Mouse (Mus musculus) frontal cortex, adult (tissue): ENCODE data around the gene Gm43552.
"Not testable (repeated sequence)": the region's sequence is repeated elsewhere in the genome, so short reads cannot be mapped to it uniquely, and the experiment has no call there.

Experiments
- ATAC-seq: cut with Nextera tagmentation; 2 replicates; pipeline ENCODE4 v1.9.2; 2017; ENCODE audit warnings: mild to moderate bottlenecking, moderate library complexity, mixed read lengths; ENCODE audit not compliant: low TSS enrichment

The Gm43552 gene

GRCm38 (mm10) chr5:65492716-65493531, at the start of gene Gm43552:
Gene Gm43552, minus strand, starts transcription at chr5:65492833.
- ATAC-seq = peak; percentile 88

- peak; percentile 69 for ATAC-seq
Measured at GRCm38 (mm10) chr5:65541889-65542288, 49.3 kb upstream of the Gm43552 start.

- no peak for ATAC-seq
Measured at GRCm38 (mm10) chr5:65539786-65540185, 47.2 kb upstream of the Gm43552 start.

DNA sequence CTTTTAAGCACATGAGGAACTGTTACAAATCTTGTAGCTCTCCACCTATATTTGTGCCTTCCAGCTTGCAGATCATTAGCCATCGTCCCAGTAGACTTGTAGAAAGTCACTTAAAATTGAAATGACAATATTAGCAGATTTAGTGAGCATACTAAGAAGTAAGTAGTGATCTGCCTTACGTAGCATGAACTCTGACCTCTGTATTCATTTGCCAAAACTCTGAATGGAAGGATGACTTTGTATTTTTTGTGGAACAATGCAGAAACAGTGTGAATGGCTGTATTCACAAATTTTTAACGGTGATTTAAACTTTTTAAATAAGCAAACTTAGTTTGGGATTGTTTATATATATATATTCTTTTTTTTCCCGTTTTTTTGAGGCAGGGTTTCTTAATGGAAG, 46.2 kb upstream of the Gm43552 start:
- ATAC-seq = no peak

DNA sequence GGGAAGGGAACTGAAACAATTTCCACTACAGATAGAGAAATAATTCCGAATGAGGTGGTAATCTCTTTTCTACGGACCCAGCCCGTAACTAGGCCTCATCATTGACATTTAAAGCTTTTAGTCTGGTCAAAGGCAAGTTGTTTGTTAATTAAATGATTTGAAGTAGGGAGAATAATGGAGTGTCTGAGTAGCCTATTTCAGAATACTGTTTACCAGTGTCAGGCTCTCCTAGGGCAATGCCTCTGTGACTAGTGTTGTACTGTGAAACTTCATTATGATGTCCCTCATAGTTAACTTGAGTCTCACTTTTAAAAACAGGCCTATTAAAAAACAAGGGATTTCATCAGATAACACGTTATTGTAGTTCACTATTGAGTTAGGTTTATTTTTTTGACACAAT, 45.5 kb upstream of the Gm43552 start:
- no peak for ATAC-seq

DNA sequence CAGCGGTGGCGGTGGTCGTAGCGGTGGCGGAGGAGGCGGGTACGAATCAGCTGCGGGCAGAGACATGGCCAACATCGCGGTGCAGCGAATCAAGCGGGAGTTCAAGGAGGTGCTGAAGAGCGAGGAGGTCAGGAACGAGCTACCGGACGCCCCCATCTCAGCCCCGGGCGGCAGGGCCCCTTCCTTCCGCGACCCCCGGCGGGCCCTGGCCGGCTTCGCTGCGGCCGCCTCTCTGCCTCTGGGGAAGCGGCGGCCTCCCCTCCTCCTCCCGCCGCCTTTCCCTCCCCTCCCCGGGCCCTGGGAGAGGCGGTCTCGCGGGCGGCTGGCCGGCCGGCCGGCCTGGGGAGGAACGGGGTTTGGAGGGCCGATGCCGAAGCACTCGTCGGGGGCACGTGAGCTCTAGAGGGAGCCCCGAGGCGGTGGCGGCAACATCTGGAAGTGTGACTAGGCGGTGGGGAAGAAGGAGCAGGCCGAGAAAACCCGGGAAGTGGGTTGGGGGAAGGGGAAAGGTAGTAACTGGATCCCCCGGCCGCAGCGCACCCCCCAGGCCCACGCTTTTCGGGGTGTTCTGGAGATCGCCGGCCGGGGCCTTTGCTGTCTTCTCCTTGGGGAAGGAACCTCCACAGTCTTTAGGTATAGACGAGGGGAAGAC, 44.9 kb upstream of the Gm43552 start:
- ATAC-seq = peak; percentile 65

DNA sequence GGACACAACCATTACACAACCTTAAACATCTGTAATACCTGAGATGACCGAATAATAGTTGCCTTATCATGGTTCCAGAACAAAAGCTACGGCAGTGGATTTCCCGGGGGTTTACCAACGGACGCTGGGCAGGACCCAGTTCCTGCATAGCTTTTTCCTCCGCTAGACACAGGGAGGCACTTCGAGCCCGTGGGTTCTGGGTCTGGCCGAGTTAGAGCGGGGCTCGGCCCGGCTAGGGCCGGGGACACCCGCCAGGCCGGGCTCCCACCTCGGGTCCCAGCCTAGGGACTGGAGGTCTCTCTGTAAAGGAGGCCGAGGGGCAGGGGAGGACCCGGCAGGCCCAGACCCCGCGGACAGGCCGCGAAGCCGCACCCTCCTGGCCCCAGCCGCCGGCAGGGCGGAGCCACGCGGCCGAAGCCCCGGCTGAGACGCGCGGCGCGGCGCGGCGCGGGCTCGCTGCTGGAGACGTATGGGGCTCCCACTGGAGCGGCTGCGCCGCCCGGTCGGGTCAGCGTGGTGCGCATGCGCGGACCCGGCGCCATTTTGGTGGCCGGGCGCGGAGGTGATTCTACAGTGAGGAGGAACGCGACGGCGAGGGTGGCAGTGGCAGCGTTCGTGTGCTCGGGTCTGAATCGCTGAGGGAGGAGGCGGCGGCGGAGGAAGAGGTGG, 44.3 kb upstream of the Gm43552 start, which contains the start of the genes Smim14 and Ube2k:
TSS of gene Smim14 (minus strand) at position 434 of the 669 bp plus-strand sequence.
TSS of gene Ube2k (plus strand) at position 483 of the 669 bp plus-strand sequence.
- ATAC-seq = peak; percentile 89

DNA sequence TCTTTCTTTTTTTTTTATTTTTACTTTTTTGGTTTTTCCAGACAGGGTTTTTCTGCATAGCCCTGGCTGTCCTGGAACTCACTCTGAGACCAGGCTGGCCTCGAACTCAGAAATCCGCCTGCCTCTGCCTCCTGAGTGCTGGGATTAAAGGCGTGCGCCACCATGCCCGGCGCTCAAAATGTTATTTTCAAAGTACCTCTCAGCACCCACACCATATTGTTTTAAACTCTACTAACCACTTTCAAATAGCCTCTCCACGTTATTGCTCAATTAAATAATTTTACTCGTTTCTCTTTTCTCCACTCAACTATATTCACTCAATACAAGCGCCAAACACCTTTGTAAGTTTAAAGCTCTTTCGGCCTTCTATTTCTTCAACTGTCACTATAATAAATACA, 43.4 kb upstream of the Gm43552 start:
- ATAC-seq = not testable (repeated sequence)

- ATAC-seq = 0 out of 2 replicates have a peak, but pooled peaks have one; percentile 22
Measured at GRCm38 (mm10) chr5:65535457-65536067, 42.9 kb upstream of the Gm43552 start.

DNA sequence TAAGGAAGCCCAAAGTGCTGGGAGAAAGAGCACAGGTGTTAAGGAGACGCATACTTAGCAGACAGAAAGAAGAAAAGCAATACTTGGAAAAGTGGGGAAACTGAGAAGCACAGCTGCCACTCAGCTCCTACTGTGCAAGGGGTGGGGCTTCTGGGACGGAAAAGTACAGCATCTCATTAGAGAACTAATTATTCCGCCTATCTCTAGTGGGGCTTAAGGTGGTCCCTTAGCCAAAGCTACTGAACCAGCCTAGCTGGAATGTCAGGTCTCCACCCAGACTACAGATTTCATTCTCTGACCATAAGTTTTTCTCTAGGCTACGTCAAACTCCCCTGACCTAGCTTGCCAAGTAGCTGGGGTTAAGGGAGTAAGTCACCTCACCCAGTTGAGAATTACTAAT, 41.9 kb upstream of the Gm43552 start:
- ATAC-seq = no peak

- no peak for ATAC-seq
Measured at GRCm38 (mm10) chr5:65531283-65531682, 38.6 kb upstream of the Gm43552 start.

- no peak for ATAC-seq
Measured at GRCm38 (mm10) chr5:65525674-65526443, 33.2 kb upstream of the Gm43552 start.

DNA sequence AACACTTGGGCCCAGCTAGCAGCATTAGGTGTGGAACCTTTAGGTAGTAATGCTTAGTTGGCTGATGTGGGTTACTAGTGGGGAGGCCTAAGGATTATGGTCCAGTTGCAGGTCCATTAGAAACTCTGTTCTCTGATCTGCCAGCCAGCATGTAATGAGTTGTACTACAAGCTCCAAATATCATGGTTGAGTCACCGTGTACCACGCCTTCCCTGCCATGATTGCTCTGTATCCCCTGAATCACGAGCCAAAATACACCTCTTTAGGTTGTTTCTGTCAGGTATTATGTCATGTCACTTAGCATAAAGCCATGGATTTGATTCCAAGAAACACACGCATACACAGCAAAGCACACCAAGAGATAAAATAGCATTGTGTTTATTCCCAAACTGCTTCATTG, 32.2 kb upstream of the Gm43552 start:
- no peak for ATAC-seq

DNA sequence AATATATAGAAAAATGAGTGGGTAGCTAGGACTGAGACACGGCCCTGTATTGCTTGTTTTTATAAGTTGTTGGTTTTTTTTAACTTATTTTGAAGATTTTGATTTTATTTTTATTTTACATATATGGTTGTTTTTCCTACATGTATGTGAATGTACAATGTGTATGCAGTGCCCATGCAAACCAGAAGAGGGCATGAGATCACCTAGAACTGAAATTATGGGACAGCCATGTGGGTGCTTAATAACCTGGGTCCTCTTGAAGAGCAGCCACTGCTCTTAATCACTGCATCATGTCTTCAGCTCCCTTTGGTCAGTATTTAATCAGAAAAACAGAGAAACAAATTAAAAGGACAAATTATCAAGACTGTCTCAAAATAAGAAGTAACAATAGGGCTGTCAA, 29.2 kb upstream of the Gm43552 start:
- no peak for ATAC-seq

GRCm38 (mm10) chr5:65514635-65515278, 22.1 kb upstream of the Gm43552 start:
- ATAC-seq = no peak

- no peak for ATAC-seq
Measured at GRCm38 (mm10) chr5:65513506-65513905, 20.9 kb upstream of the Gm43552 start.

- ATAC-seq = no peak
Measured at GRCm38 (mm10) chr5:65508395-65508794, 15.8 kb upstream of the Gm43552 start.

DNA sequence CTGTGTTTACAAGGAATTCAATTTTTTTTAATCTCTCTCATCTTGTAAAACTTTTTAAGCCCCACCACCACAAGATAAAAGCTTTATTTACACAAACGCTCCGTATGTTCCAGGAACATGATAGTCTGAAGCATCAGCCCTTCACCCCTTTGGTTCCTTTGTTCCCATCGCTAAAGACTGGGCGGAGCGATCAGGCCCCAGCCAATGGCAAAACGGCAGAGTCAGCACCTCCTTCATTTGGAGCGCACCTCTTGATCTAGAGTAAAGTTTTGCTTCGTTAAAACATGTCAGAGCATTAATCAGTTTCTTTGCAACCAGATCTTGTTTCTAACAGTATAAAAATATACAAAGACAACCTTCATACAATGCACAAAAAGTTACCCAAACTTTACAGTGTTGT, 13.2 kb upstream of the Gm43552 start:
- ATAC-seq = no peak

DNA sequence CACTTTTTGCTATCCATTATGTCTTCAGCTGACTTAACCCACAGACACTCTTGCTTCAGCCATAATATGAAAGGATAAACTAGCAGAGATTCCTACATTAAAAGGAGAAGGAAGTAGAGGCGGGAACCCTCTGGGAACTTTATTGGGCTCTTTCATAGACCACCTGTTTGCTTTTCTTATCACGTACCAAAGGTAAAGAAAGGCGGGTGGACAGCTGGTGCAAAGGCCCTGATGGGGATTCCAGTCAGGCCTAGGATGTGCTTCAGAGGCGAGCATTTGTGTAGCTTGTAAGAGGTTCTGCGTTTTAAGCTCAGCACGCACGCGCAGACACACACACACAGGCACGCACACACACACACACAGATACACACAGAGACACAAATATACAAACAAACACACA, 8.8 kb upstream of the Gm43552 start:
- ATAC-seq = no peak

GRCm38 (mm10) chr5:65500231-65500630, 7.6 kb upstream of the Gm43552 start:
- no peak for ATAC-seq
